Mouse (Mus musculus) lung, postnatal 0 days (tissue): Measurements from ENCODE around the gene Cyp2d11. TPM values are rescaled to one million over a fixed set of nuclear protein-coding genes. Genes with fewer than 3 reads are reported as not detected.

Source experiments
- ATAC-seq: fragments of 200-750 bp; cut with Nextera tagmentation; 2 replicates; pipeline ENCODE4 v1.8.0; 2017; ENCODE audit warnings: moderate library complexity
- DNase-seq: peaks from one replicate; pipeline ENCODE4 v3.0.0-alpha.2; 2016; ENCODE audit warnings: low spot score
- H3K27ac ChIP-seq: fragments of 300-500 bp; sonication (generic); 2 replicates; pipeline ENCODE4 v1.5.1; 2014; ENCODE audit warnings: antibody characterized with exemption, mild to moderate bottlenecking, low read length, mixed read lengths
- H3K27me3 ChIP-seq: fragments of 300-500 bp; sonication (generic); replicated peaks from 2 replicates; pipeline ENCODE4 v1.6.1; 2014; ENCODE audit warnings: low read length, mixed read lengths; ENCODE audit not compliant: insufficient read depth
- H3K36me3 ChIP-seq: fragments of 300-500 bp; sonication (generic); 2 replicates; pipeline ENCODE4 v1.6.1; 2014; ENCODE audit warnings: low read length, mixed read lengths; ENCODE audit not compliant: insufficient read depth
- H3K4me1 ChIP-seq: fragments of 300-500 bp; sonication (generic); 2 replicates; pipeline ENCODE4 v1.6.1; 2014; ENCODE audit warnings: antibody characterized with exemption, low read depth, low read length, mixed read lengths; ENCODE audit not compliant: insufficient read depth
- H3K4me2 ChIP-seq: fragments of 300-500 bp; sonication (generic); replicated peaks from 2 replicates; pipeline ENCODE4 v1.6.1; 2014; ENCODE audit warnings: low read depth, mild to moderate bottlenecking, low read length, moderate library complexity, mixed read lengths
- H3K4me3 ChIP-seq: fragments of 300-500 bp; sonication (generic); 2 replicates; pipeline ENCODE4 v1.5.1; 2014; ENCODE audit warnings: low read depth, low read length
- H3K9ac ChIP-seq: fragments of 300-500 bp; sonication (generic); replicated peaks from 2 replicates; pipeline ENCODE4 v1.6.1; 2014; ENCODE audit warnings: low read depth, mild to moderate bottlenecking
- H3K9me3 ChIP-seq: fragments of 300-500 bp; sonication (generic); 2 replicates; pipeline ENCODE4 v1.6.1; 2016; ENCODE audit warnings: low read length, mixed read lengths
- CTCF ChIP-seq: IDR thresholded peaks from 2 replicates; pipeline ENCODE4 v1.5.1; 2016; ENCODE audit warnings: antibody characterized with exemption, mild to moderate bottlenecking
- EP300 ChIP-seq: IDR thresholded peaks from 2 replicates; pipeline ENCODE4 v1.6.1; 2016; ENCODE audit warnings: antibody characterized with exemption, mild to moderate bottlenecking, control low read depth
- WGBS: fragments of 180-500 bp; shearing (Covaris S2); extraction: QIAGEN DNeasy Blood & Tissue Kit; methylation state at CpG from one replicate; pipeline ENCODE4 v1.1.7; 2014; 5-methylcytosine and 5-hydroxymethylcytosine counted together
- polyA plus RNA-seq: library from polyadenylated mRNA; unstranded; fragments of >200 nt; fragmentation: Nextera tagmentation; extraction: Ambion mirVana; gene quantifications from 2 replicates; pipeline ENCODE4 v1.2.1, GENCODE M21; 2015

The Cyp2d11 gene
- polyA plus RNA-seq, 1 experiment from 2014 or later, result not detected

GRCm38 (mm10) chr15:82423471-82423870 is 29.6 kb upstream of the Cyp2d11 start:
- Histone ChIP-seq H3K4me2 (no peak overlapping the region), H3K27me3 (no peaks in the 10 kb centered on the region), H3K9me3 (no peaks in the 10 kb centered on the region), H3K36me3 (no peaks in the 10 kb centered on the region), H3K9ac (no peak overlapping the region), H3K27ac (no peak overlapping the region), H3K4me1 (no peaks in the 10 kb centered on the region), H3K4me3 (no peak overlapping the region)
- ATAC-seq, result no peak
- no peak for DNase-seq
- WGBS, result 60% methylated on average over 3 of the region's 3 CpGs
- TF ChIP-seq CTCF, result no peak
- TF ChIP-seq EP300, result no peak

- H3K36me3 ChIP-seq, result no peaks in the 10 kb centered on the region
- no peaks in the 10 kb centered on the region for H3K9me3 ChIP-seq
- no peak for DNase-seq
- H3K4me2 ChIP-seq, result no peak overlapping the region
- TF ChIP-seq CTCF, result no peak
- H3K4me3 ChIP-seq, result no peak overlapping the region
- no peak overlapping the region for H3K27ac ChIP-seq
- 64% methylated on average over 4 of the region's 4 CpGs for WGBS
- no peak overlapping the region for H3K9ac ChIP-seq
- H3K27me3 ChIP-seq, result no peaks in the 10 kb centered on the region
- no peaks in the 10 kb centered on the region for H3K4me1 ChIP-seq
- ATAC-seq, result no peak
Observed at GRCm38 (mm10) chr15:82422935-82423334, 29.1 kb upstream of the Cyp2d11 start.

- ATAC-seq (no peak), DNase-seq (no peak)
- no peak overlapping the region for H3K4me3 ChIP-seq
- no peak overlapping the region for H3K27ac ChIP-seq
- 89% methylated on average over 1 of the region's 1 CpGs for WGBS
- no peaks in the 10 kb centered on the region for H3K36me3 ChIP-seq
- no peaks in the 10 kb centered on the region for H3K9me3 ChIP-seq
- no peak overlapping the region for H3K4me2 ChIP-seq
- H3K9ac ChIP-seq, result no peak overlapping the region
- TF ChIP-seq CTCF (no peak), EP300 (no peak)
- H3K4me1 ChIP-seq, result no peaks in the 10 kb centered on the region
- no peaks in the 10 kb centered on the region for H3K27me3 ChIP-seq
Observed at GRCm38 (mm10) chr15:82418616-82419015, 24.8 kb upstream of the Cyp2d11 start.

- Histone ChIP-seq H3K27ac (peak overlapping the region; percentile 47; the same call in 1 of the 2 replicates), H3K9me3 (no peaks in the 10 kb centered on the region), H3K4me2 (peak overlapping the region; percentile 35), H3K36me3 (no peaks in the 10 kb centered on the region), H3K27me3 (no peaks in the 10 kb centered on the region), H3K4me1 (no peaks in the 10 kb centered on the region), H3K4me3 (no peak overlapping the region), H3K9ac (no peak overlapping the region)
- peak; percentile 96 for ATAC-seq
- peak; percentile 90 for DNase-seq
- TF ChIP-seq CTCF, result peak; percentile 97
- no peak for TF ChIP-seq EP300
- 22% methylated on average over 16 of the region's 16 CpGs for WGBS
Observed at GRCm38 (mm10) chr15:82416797-82417789, 23.3 kb upstream of the Cyp2d11 start.

GRCm38 (mm10) chr15:82407536-82407935 is 13.7 kb upstream of the Cyp2d11 start:
- DNase-seq (no peak), ATAC-seq (no peak)
- no peak overlapping the region for H3K27ac ChIP-seq
- no peak overlapping the region for H3K4me3 ChIP-seq
- no peak overlapping the region for H3K4me2 ChIP-seq
- no peak for TF ChIP-seq EP300
- TF ChIP-seq CTCF, result no peak
- no peaks in the 10 kb centered on the region for H3K27me3 ChIP-seq
- WGBS, result 70% methylated on average over 4 of the region's 4 CpGs
- no peaks in the 10 kb centered on the region for H3K9me3 ChIP-seq
- no peak overlapping the region for H3K9ac ChIP-seq
- H3K36me3 ChIP-seq, result no peaks in the 10 kb centered on the region
- no peaks in the 10 kb centered on the region for H3K4me1 ChIP-seq

- Histone ChIP-seq H3K9ac (no peak within 1 kb of the TSS), H3K9me3 (no peaks in the 10 kb centered on the region), H3K27me3 (no peaks in the 10 kb centered on the region), H3K4me2 (no peak within 1 kb of the TSS), H3K36me3 (no peaks in the 10 kb centered on the region), H3K27ac (no peak within 1 kb of the TSS), H3K4me1 (no peaks in the 10 kb centered on the region), H3K4me3 (no peak within 1 kb of the TSS)
- WGBS, result 94% methylated on average over 6 of the region's 6 CpGs
- DNase-seq (no peak), ATAC-seq (no peak)
- no peak for TF ChIP-seq EP300
- no peak for TF ChIP-seq CTCF
Observed at GRCm38 (mm10) chr15:82406981-82407380, 13.2 kb upstream of the Cyp2d11 start, which contains the start of gene Cyp2d10. TSS of gene Cyp2d10 (minus strand) at chr15:82407195.
